Mouse (Mus musculus) midbrain, embryonic 14.5 days (tissue): Measurements from ENCODE around the gene Lpar6. TPM values are rescaled to one million over a fixed set of nuclear protein-coding genes. Genes with fewer than 3 reads are reported as not detected.
A peak's percentile ranks its signal among the peaks of the same experiment; 100 is the strongest.

Experiments used
- ATAC-seq: fragments of 200-750 bp; cut with Nextera tagmentation; 2 replicates; pipeline ENCODE4 v1.8.0; 2017; ENCODE audit warnings: moderate number of reproducible peaks, moderate library complexity; ENCODE audit not compliant: low FRiP score, low TSS enrichment
- DNase-seq: peaks from one replicate; pipeline ENCODE4 v3.0.0-alpha.2; 2015
- H3K27ac ChIP-seq: fragments of 300-500 bp; sonication (generic); replicated peaks from 2 replicates; pipeline ENCODE4 v1.5.1; 2014; ENCODE audit warnings: mild to moderate bottlenecking, low read depth, low read length, moderate library complexity
- H3K27me3 ChIP-seq: fragments of 300-500 bp; sonication (generic); 2 replicates; pipeline ENCODE4 v1.6.1; 2014; ENCODE audit warnings: low read length, control low read depth, mixed read lengths; ENCODE audit not compliant: control insufficient read depth, insufficient read depth
- H3K36me3 ChIP-seq: fragments of 300-500 bp; sonication (generic); 2 replicates; pipeline ENCODE4 v1.6.1; 2014; ENCODE audit warnings: low read length, control low read depth; ENCODE audit not compliant: control insufficient read depth, insufficient read depth
- H3K4me1 ChIP-seq: fragments of 300-500 bp; sonication (generic); 2 replicates; pipeline ENCODE4 v1.6.1; 2014; ENCODE audit warnings: mild to moderate bottlenecking, antibody characterized with exemption, low read length, control low read depth; ENCODE audit not compliant: control insufficient read depth, insufficient read depth
- H3K4me2 ChIP-seq: fragments of 300-500 bp; sonication (generic); 2 replicates; pipeline ENCODE4 v1.6.1; 2014; ENCODE audit warnings: mild to moderate bottlenecking, low read length, moderate library complexity
- H3K4me3 ChIP-seq: fragments of 300-500 bp; sonication (generic); replicated peaks from 2 replicates; pipeline ENCODE4 v1.5.1; 2014; ENCODE audit warnings: low read depth, low read length
- H3K9ac ChIP-seq: fragments of 300-500 bp; sonication (generic); replicated peaks from 2 replicates; pipeline ENCODE4 v1.6.1; 2014; ENCODE audit warnings: mild to moderate bottlenecking, low read length, moderate library complexity
- H3K9me3 ChIP-seq: fragments of 300-500 bp; sonication (generic); 2 replicates; pipeline ENCODE4 v1.6.1; 2016; ENCODE audit warnings: low read length, control low read depth, mixed read lengths; ENCODE audit not compliant: control insufficient read depth
- WGBS: fragments of 180-500 bp; shearing (Covaris S2); extraction: QIAGEN DNeasy Blood & Tissue Kit; methylation state at CpG from one replicate; pipeline ENCODE4 v1.1.7; 2014; 5-methylcytosine and 5-hydroxymethylcytosine counted together
- polyA plus RNA-seq: library from polyadenylated mRNA; unstranded; fragments of >200 nt; fragmentation: Nextera tagmentation; extraction: Ambion mirVana; gene quantifications from 2 replicates; pipeline ENCODE4 v1.2.1, GENCODE M21; 2014

Lpar6 gene
- polyA plus RNA-seq, 1 experiment from 2014 or later: 5.7 TPM

- no peaks in the 10 kb centered on the region for H3K9me3 ChIP-seq
- H3K27ac ChIP-seq: no peak overlapping the region
- H3K4me1 ChIP-seq: peaks cover 1% of the 10 kb centered on the region; the same call in 1 of the 2 replicates
- H3K4me2 ChIP-seq: no peak overlapping the region
- no peak overlapping the region for H3K4me3 ChIP-seq
- H3K9ac ChIP-seq: no peak overlapping the region
- ATAC-seq (no peak; the same call in 1 of the 2 replicates), DNase-seq (peak; percentile 48)
- no peaks in the 10 kb centered on the region for H3K36me3 ChIP-seq
- no peaks in the 10 kb centered on the region for H3K27me3 ChIP-seq
- WGBS: 59% methylated on average over 3 of the region's 3 CpGs
These were observed 11.3 kb upstream of the Lpar6 start for GRCm38 (mm10) chr14:73226346-73226745.

GRCm38 (mm10) chr14:73226849-73227248, 10.8 kb upstream of the Lpar6 start:
- H3K4me3 ChIP-seq: no peak overlapping the region
- H3K27ac ChIP-seq: no peak overlapping the region
- ATAC-seq (no peak), DNase-seq (no peak)
- no peak overlapping the region for H3K9ac ChIP-seq
- H3K4me2 ChIP-seq: no peak overlapping the region
- peaks cover 4% of the 10 kb centered on the region; the same call in 1 of the 2 replicates for H3K4me1 ChIP-seq
- 25% methylated on average over 1 of the region's 1 CpGs for WGBS
- no peaks in the 10 kb centered on the region for H3K36me3 ChIP-seq
- H3K27me3 ChIP-seq: no peaks in the 10 kb centered on the region
- H3K9me3 ChIP-seq: no peaks in the 10 kb centered on the region

- Histone ChIP-seq H3K4me3 (no peak overlapping the region), H3K4me1 (peaks cover 4% of the 10 kb centered on the region; the same call in 1 of the 2 replicates), H3K27ac (no peak overlapping the region; the same call in 1 of the 2 replicates), H3K9me3 (no peaks in the 10 kb centered on the region), H3K4me2 (no peak overlapping the region), H3K27me3 (no peaks in the 10 kb centered on the region), H3K9ac (no peak overlapping the region), H3K36me3 (no peaks in the 10 kb centered on the region)
- DNase-seq (no peak), ATAC-seq (no peak)
- 26% methylated on average over 5 of the region's 5 CpGs for WGBS
These were observed 6.3 kb upstream of the Lpar6 start for GRCm38 (mm10) chr14:73231286-73231982.

GRCm38 (mm10) chr14:73234468-73235031, 3.1 kb upstream of the Lpar6 start:
- Histone ChIP-seq H3K9ac (no peak overlapping the region), H3K27ac (no peak overlapping the region), H3K4me3 (no peak overlapping the region), H3K9me3 (no peaks in the 10 kb centered on the region), H3K4me2 (no peak overlapping the region), H3K4me1 (0 out of 2 replicates have a peak, but pooled peaks cover 4% of the 10 kb centered on the region), H3K36me3 (no peaks in the 10 kb centered on the region), H3K27me3 (no peaks in the 10 kb centered on the region)
- ATAC-seq: no peak
- WGBS: 21% methylated on average over 2 of the region's 2 CpGs
- DNase-seq: no peak

GRCm38 (mm10) chr14:73238498-73239250, 979 bp downstream of the Lpar6 start:
- DNase-seq: peak; percentile 77
- Histone ChIP-seq H3K9ac (peak overlapping the region; percentile 51), H3K27me3 (no peaks in the 10 kb centered on the region), H3K27ac (peak overlapping the region; percentile 79), H3K4me3 (peak overlapping the region; percentile 47), H3K4me1 (no peaks in the 10 kb centered on the region), H3K9me3 (no peaks in the 10 kb centered on the region), H3K4me2 (peak overlapping the region; percentile 61), H3K36me3 (no peaks in the 10 kb centered on the region)
- under 1% methylated on average over 20 of the region's 20 CpGs for WGBS
- peak; percentile 78 for ATAC-seq

DNA sequence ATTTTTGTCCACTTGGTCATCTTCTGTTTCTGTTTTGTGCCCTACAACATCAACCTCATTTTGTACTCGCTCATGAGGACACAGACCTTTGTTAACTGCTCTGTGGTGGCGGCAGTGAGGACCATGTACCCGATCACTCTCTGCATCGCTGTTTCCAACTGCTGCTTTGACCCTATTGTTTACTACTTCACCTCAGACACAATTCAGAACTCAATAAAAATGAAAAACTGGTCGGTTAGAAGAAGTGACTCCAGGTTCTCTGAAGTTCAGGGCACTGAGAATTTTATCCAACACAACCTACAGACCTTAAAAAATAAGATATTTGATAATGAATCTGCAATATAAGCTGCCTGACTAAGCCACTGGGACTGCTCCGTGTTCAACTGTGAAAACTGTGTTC, 1.6 kb downstream of the Lpar6 start:
- DNase-seq: peak; percentile 62
- ATAC-seq: no peak
- Histone ChIP-seq H3K36me3 (no peaks in the 10 kb centered on the region), H3K27me3 (no peaks in the 10 kb centered on the region), H3K4me2 (peak overlapping the region; percentile 61), H3K27ac (peak overlapping the region; percentile 79), H3K4me3 (peak overlapping the region; percentile 47), H3K4me1 (no peaks in the 10 kb centered on the region), H3K9ac (peak overlapping the region; percentile 51), H3K9me3 (no peaks in the 10 kb centered on the region)
- WGBS: under 1% methylated on average over 6 of the region's 6 CpGs

GRCm38 (mm10) chr14:73239857-73240256, 2.2 kb downstream of the Lpar6 start:
- Histone ChIP-seq H3K9me3 (no peaks in the 10 kb centered on the region), H3K9ac (no peak overlapping the region), H3K4me3 (no peak overlapping the region), H3K4me2 (peak overlapping the region; percentile 39), H3K27ac (no peak overlapping the region), H3K4me1 (no peaks in the 10 kb centered on the region), H3K36me3 (no peaks in the 10 kb centered on the region), H3K27me3 (no peaks in the 10 kb centered on the region)
- DNase-seq (no peak), ATAC-seq (no peak)
- 46% methylated on average over 3 of the region's 3 CpGs for WGBS

- no peak overlapping the region for H3K27ac ChIP-seq
- H3K4me2 ChIP-seq: no peak overlapping the region
- 87% methylated on average over 2 of the region's 2 CpGs for WGBS
- no peak overlapping the region for H3K4me3 ChIP-seq
- DNase-seq: no peak
- H3K4me1 ChIP-seq: no peaks in the 10 kb centered on the region
- ATAC-seq: no peak
- H3K27me3 ChIP-seq: no peaks in the 10 kb centered on the region
- no peaks in the 10 kb centered on the region for H3K9me3 ChIP-seq
- H3K9ac ChIP-seq: no peak overlapping the region
- H3K36me3 ChIP-seq: no peaks in the 10 kb centered on the region
These were observed 6.4 kb downstream of the Lpar6 start for GRCm38 (mm10) chr14:73244061-73244597.
